Mouse (Mus musculus) gastrocnemius, postnatal 10 days (tissue): ENCODE measurements at regions not wholly inside any gene's neighbourhood (a gene's known extent, or its start where the extent isn't known, plus 50 kb on each side); places are given as distances from the start of the nearest gene placed in this dataset.

ENCODE experiments used
- DNase-seq: peaks from one replicate; pipeline ENCODE4 v3.0.0; 2021; ENCODE audit warnings: mixed read lengths

DNA sequence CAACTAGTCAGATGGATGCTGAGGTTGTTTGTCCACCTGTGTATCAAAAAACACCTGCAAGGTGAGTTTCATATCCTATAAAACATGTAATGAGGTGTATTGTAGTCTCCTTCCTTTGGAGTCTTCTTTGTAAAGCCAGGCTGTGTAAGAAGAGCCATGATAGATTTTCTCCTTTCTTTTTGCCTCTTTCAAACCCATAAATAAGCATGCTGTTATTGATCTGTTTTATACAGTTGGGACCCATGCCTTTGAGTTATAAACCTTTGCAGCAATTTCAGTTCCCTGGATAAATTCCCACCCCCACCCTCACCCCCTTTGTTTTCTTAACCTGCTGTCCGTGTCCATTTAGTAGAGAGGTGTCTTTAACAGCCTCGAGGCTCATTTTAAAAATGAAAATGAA, 131.0 kb upstream of the Rgs17 start:
- DNase-seq: no peak

DNA sequence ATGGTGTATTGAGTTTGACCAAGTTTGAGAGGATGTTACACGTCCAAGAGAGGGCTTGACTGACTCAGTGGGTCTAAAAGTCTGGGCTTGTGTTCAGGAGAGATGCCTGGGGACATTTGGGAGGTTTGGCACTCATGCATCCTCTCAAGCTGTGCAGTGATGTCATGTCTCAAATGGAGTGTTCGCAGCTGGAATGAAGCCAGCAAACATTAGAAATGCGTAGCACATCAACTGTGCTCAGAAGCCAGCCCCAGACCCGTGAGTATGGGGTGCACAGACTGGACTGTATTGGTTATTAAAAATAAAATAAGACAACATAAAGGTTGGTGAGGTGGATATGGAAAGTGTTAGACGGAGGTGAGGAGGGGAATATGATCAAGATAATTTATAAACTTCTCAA, 121.2 kb upstream of the Rgs17 start:
- no peak for DNase-seq

DNA sequence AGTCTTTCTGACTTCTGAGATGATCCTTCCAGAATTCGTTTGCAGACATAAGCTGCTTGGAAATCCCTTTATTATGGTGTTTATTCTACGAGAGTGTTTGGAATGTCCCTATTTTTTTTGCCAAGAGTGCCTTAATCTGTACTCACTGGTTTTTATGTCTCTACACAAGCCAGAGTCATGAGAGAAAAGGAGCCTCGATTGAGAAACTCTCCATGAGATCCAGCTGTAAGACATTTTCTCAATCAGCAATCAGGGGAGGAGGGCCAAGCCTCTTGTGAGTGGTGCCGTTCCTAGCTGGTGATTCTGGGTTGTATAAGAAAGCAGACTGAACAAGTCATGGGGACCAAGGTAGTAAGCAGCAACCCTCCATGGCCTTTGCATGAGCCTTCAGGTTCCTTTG, 117.6 kb upstream of the Rgs17 start:
- no peak for DNase-seq

DNA sequence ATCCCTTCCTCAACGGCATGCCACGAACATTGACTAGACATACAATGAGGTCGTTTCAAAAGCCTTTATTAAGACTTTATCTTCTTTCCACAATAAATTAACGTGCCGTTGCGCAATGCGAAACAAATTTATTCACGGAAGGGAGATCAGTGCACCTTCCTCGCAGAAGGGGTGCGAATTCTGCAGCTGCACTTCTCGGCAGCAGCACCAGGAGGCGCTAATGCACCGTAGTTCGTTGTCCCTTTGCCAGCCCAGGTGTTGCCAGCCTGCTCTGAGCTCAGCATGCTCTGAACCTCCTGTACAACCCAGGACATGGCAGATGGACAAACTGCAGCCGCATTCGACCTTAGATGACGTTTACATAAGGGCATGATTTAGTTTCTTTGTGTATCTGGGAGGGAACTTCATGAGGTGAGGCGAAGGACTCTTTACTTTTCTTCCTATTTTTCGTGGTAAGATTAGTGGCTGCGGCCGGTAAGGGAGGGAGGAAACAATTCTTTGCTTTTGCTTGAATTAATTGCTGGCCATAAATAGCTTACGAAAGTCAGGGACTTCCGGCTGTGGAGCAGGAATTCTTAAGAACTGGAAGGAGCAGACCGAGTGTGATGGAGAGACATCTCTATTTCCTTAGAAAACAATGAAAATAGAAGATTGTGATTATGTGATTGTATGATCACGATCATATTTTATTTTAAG, 113.7 kb upstream of the Rgs17 start:
- DNase-seq: peak; percentile 51

DNA sequence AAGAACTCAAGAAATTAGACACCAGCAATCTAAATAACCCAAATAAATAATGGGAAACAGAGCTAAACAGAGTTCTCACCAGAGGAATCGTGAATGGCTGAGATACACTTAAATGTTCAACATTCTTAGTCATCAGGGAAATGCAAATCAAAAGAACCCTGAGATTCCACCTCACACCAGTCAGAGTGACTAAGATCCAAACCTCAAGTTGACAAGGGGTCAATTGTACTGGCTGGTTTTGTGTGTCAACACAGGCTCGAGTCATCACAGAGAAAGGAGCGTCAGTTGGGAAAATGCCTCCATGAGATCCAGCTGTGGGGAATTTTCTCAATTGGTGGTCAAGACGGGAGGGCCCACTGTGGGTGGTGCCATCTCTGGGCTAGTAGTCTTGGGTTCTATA, 110.3 kb upstream of the Rgs17 start:
- DNase-seq: no peak

DNA sequence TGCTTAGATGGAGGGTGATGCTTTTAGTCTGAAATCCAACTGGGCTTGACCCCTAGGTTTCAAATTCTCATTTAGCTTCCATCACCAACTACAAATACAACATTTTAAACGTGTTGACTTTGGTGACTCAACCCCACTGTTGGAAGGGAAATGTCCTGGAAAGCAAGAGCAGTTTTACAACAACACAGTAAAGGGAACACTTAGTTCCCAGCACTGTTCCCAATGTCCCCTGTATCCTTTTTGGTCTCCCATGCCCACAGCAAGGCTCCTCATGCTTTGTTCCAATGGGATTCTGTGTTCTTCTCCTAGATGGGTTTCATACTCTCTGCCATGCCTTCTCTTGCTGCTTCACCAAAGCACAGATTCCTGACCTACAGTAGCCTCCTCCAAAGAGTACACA, 105.4 kb upstream of the Rgs17 start:
- DNase-seq: no peak

DNA sequence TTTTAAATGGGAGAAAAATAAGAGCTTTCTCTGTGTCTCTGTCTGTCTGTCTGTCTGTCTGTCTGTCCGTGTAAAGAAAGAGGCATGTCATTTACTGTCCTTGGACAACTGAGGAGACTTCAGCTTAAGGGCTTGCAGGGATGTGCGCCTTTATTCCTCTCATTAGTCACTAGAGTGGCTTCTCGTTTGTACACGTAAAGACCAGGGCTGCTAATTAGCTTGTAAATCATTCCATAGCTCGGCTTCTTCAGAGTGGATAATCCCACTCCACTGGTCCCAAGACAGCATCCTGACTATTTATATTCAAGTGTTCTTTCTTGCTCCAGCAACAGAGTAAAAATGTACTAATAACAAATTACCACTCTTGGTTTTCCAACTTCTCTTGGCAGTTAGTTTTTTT, 104.1 kb upstream of the Rgs17 start:
- no peak for DNase-seq

DNA sequence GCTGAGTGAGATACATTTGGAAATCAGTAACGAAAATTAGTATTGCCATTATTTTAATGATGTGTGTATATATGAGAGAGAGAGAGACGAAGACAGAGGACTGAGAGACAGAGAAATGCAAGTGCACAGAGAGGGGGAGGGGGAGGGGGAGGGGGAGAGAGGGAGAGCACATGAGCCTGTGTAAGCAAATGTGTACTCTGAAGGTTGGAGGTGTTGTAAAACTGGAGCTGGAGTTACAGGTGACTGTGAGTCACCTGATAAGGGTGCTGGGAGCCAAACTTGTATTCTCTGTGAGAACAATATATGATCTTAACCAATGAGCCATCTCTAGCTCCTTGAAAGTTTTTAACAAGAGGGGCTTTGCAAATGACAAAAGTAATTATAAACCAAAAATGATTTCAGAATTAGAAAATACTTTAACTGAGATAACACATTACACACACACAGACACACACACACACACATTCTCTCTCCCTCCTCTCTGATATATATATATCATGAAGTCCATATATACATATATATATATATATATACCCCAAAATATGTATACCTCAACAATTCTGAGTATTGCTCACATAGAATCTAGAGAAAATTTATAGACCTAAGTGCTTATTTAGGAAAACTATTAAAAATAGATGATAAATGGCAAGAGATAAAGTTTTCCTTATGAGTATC, 100.5 kb upstream of the Rgs17 start:
- DNase-seq: no peak

DNA sequence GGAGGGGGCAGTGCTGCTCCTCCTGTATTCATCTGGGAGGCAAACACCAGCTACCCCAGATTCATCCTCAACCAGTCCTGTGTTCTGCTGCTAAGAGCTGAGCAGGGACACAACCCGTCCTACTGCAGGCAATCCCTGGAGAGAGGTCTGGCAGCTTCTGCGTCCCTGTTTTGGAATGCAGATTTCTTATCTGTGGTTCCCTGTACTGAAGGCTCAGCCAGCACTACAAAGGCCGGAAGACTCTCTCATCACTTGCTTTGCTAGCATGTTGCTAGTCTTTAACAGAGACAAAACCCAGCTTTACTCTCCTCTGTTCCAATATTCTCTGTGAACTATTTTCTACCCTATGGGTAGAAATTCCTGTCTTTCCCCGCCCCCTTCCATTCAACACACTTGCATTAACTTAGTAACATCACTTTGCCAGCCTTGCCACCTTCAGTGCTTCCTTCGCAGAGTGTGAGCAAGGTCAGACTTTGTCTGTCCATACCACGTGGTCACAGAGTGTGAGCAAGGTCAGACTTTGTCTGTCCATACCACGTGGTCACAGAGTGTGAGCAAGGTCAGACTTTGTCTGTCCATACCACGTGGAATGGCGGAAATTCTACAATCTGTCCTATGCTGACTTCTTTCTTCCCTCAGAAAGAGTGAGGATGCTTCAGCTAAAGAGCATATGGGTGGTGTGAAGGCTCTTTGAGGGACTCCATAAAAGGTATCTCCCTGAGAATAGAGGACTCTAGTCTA, 98.9 kb upstream of the Rgs17 start:
- DNase-seq: no peak

DNA sequence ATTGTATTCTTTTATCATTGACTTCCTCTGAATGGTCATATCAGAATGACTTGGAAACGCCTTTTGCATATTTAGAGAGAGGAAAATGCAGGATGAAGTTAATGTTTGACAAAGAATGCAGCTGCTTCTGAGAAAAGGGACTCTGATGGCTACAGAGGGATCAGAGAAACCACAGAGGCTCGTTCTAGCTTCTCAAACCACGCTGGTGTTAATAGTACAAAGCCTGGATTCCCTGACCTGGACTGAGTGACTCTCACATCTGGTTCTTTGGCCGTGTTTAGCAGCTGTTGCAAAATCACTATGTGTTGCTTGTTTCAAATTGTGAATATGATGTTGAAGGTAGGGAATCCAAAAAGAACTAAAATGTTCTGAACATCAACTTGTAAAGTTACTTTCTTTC, 91.5 kb upstream of the Rgs17 start:
- no peak for DNase-seq

DNA sequence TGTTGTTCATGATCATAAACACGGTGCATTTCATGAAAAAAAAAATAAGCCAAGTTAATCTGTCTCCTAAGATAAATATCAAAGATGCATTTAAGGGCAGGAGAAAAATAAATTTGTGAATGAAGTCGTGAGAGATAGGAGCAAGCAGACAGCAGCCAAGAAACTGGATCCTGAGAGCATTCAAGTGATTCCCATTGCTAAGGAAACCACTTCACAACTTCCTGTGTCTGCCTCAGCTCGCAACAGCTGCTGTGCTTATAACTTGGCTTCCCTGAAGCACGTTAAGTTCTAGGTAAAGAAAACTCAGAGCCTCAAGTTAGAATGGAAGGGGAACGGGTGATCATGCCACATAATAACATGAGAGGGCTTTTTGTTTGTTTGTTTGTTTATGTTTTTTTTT, 89.3 kb upstream of the Rgs17 start:
- DNase-seq: no peak

DNA sequence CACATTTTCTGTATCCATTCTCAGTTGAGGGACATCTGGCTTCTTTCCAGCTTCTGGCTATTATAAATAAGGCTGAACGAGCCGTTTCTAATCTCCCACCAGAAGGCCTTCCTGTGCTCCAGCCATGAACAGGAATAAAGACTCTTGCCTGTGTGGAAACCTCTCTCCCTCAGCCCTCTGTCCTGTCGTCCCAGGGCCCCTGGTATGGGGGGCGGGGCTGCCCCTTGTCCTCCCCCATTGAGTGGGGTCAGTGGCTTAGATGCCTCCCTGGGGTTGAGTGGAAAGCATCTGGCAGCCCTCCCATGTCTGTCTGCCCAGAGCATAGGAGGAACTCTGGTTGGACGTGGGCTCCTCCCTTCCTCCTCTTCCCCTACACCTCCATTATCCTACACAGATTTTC, 88.8 kb upstream of the Rgs17 start:
- no peak for DNase-seq

DNA sequence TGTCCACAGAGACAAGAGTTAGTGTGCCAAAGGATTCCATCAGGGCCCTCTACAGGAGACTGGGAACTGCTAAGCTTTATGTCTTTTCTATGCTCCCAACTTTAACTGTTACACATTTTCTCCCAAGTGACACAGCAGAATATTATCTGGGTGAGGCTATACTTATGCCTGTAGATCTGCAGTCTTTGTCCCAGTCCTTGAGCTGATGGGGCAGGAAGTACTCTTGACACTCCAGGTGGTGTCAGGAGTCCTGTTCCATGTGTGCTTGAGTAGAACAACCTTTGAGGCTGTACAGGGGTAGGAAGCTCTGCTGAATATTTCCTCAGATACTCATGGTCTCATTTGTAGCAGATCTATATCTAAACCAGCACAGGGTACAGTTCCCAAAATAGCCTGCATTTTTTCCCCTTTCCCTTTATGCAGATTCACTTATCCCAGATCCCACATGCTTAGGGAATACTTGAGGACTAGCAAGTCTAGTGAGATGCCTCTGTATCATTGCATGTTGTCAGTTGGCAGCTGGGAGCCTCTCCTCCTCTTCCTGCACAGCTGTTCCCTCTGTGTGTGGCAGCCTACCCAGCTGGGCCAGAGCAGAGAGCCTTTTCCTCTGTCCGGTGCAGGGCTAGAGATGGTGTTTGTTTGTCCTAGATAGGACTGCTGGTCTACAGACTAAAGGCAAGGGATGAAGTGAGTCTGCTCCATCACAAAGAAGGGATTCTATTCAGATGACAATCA, 85.2 kb upstream of the Rgs17 start:
- no peak for DNase-seq

DNA sequence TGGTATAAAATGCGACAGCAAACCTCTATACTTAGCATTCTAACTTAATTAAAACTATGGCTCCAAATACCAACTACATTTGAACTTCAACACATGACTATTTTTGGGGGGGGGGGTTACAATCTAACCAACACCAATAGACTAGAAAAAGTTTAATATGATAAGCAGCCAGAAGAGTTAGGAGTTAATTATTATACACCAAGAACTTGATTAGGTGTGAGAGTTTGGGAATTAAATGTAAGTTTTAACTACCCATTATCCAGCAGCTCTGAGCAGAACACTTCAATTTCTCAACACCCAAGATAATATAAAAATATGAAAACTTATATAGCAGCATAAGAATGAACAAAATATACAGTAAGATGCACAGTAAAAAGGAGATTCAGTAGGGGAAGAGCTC, 59.2 kb upstream of the Rgs17 start:
- DNase-seq: no peak

DNA sequence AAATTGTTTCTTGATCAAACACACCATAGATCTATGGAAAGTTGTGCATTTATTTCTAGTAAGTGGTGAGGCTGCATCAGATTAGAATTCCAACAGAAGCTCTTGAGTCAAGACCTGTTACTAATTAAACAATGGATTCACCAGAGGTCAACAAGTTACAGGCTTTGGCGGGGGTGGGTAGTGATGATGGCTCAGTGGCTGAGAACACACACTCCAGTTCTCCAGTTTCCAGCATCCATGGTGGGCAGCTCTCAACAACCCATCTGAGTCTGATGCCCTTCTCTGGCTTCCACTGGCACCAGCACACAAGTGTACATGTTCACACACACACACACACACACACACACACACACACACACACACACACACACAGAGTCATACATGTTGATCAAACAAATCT, 56.3 kb upstream of the Rgs17 start:
- DNase-seq: no peak
